Mouse (Mus musculus) hindbrain, embryonic 10.5 days (tissue): ENCODE data around the gene LTO1. TPM values are rescaled to one million over a fixed set of nuclear protein-coding genes. Genes with fewer than 3 reads are reported as not detected.
A peak's percentile ranks its signal among the peaks of the same experiment; 100 is the strongest.
"Not testable (repeated sequence)": the region's sequence is repeated elsewhere in the genome, so short reads cannot be mapped to it uniquely, and the experiment has no call there.

Source experiments
- DNase-seq: peaks from one replicate; pipeline ENCODE4 v3.0.0-alpha.2; 2017; ENCODE audit warnings: low spot score
- H3K27ac ChIP-seq: fragments of 300-500 bp; sonication (generic); 2 replicates; pipeline ENCODE4 v1.5.1; 2016; ENCODE audit warnings: mild to moderate bottlenecking, moderate library complexity
- H3K27me3 ChIP-seq: fragments of 300-500 bp; sonication (generic); 2 replicates; pipeline ENCODE4 v1.6.1; 2016; ENCODE audit warnings: mild to moderate bottlenecking; ENCODE audit not compliant: poor library complexity, insufficient read depth, severe bottlenecking
- H3K36me3 ChIP-seq: fragments of 300-500 bp; sonication (generic); 2 replicates; pipeline ENCODE4 v1.6.1; 2016; ENCODE audit warnings: mild to moderate bottlenecking, moderate library complexity
- H3K4me1 ChIP-seq: fragments of 300-500 bp; sonication (generic); replicated peaks from 2 replicates; pipeline ENCODE4 v1.6.1; 2016; ENCODE audit warnings: mild to moderate bottlenecking
- H3K4me3 ChIP-seq: fragments of 300-500 bp; sonication (generic); 2 replicates; pipeline ENCODE4 v1.5.1; 2016; ENCODE audit warnings: mild to moderate bottlenecking, moderate library complexity
- H3K9me3 ChIP-seq: fragments of 300-500 bp; sonication (generic); 2 replicates; pipeline ENCODE4 v1.6.1; 2016; ENCODE audit warnings: mild to moderate bottlenecking, moderate library complexity
- WGBS: fragments of 180-500 bp; shearing (Covaris S2); methylation state at CpG from one replicate; pipeline ENCODE4 v1.1.7; 2016; 5-methylcytosine and 5-hydroxymethylcytosine counted together
- polyA plus RNA-seq: library from polyadenylated mRNA; unstranded; fragments of >200 nt; fragmentation: Nextera tagmentation; extraction: Ambion mirVana; gene quantifications from 2 replicates; pipeline ENCODE4 v1.2.1, GENCODE M21; 2016

Gene LTO1
- 30.5 and 33.0 TPM in 2 replicates for polyA plus RNA-seq

DNA sequence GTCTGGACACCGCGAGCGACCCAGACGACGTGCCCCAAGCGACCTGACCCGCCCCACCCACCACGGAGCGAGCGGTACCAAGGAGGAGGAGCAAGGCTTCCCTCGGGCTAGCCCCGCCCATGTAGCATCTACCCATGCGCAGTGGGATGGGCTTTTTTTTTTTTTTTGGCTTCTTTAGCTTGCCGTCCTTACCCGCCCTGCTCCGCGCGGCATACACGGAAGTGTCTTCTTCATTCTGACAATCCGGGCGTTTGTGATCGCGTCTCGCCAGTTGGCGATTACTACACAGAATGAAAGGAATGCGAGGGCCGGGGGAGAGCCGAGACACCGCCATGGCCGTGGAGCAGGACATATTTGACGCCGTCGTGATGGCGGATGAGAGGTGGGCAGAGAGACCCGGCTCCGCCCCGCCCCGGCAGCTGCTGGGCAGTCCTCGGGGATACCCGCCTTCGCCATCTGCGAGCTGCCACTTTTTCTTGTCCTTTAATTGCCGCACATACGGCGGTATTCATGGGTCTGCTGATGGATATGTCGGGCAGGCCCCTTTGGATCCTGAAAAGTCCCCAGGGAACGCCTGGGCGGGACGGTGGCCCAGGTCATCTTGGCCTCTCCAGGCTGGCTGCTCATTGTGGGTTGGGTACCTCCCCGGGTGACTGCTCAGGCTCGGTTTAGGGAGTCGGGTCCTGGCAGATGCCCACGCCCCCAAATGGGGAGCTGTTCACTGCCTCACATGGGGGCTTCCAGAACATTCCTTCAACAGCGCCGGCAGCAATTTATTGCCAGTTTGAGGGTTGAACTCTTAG, at the start of gene LTO1:
TSS of gene LTO1 (plus strand) at position 153 of the 803 bp plus-strand sequence.
- Histone ChIP-seq H3K27ac (peak within 1 kb of the TSS; percentile 89), H3K4me3 (peak within 1 kb of the TSS; percentile 76), H3K36me3 (peaks cover 35% of the 10 kb centered on the region), H3K27me3 (no peaks in the 10 kb centered on the region), H3K9me3 (no peaks in the 10 kb centered on the region), H3K4me1 (peaks cover 15% of the 10 kb centered on the region)
- DNase-seq, result peak; percentile 94
- WGBS, result under 1% methylated on average over 55 of the region's 55 CpGs

DNA sequence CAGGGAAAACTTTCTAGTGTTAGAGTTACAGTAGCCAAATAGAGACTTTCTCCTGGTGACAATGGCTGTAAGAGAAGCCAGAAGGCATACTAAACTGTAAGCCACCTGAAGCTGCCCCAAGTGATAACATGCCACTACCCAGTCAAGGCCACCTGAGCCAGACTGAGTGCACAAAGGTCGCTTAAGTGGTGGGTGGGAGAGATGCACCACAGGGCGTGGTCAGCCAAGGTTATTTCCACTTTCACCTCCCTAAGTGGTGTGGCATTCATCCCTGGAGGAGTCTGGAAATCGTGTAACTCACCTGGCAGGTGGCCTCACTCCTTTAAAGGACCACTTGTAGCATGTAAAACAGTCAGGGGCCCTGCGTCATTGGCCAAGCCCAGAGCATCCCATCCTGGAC, 47.7 kb upstream of the LTO1 start:
- Histone ChIP-seq H3K27me3 (peaks cover 62% of the 10 kb centered on the region), H3K9me3 (no peaks in the 10 kb centered on the region), H3K27ac (no peak overlapping the region), H3K4me1 (peaks cover 16% of the 10 kb centered on the region), H3K36me3 (no peaks in the 10 kb centered on the region), H3K4me3 (no peak overlapping the region)
- DNase-seq, result no peak
- 65% methylated on average over 4 of the region's 4 CpGs for WGBS

GRCm38 (mm10) chr7:144867602-144868001, 47.3 kb upstream of the LTO1 start:
- 79% methylated on average over 8 of the region's 8 CpGs for WGBS
- Histone ChIP-seq H3K27me3 (peaks cover 58% of the 10 kb centered on the region), H3K9me3 (no peaks in the 10 kb centered on the region), H3K27ac (no peak overlapping the region), H3K36me3 (no peaks in the 10 kb centered on the region), H3K4me1 (peaks cover 11% of the 10 kb centered on the region), H3K4me3 (no peak overlapping the region)
- DNase-seq, result no peak

DNA sequence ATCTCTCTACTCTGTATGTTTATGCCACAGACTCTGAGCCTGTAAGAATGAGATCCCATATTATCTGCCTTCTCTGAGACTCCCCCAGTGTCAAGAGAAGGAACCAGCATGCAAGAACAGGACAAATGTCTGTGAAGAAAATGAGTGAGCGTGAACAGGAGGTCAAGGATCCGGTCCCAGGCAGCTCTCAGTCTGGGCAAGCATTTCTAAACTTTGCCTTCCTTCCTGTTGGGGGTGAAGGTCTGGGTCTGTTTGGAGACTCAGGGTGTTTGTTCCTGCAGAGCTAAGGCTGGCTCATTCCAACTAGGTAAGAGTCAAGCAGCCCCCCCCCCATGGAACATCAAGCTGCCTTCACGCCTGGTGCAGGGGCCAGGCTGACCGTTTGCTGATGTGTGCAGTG, 42.5 kb upstream of the LTO1 start:
- Histone ChIP-seq H3K27me3 (peaks cover 39% of the 10 kb centered on the region), H3K4me1 (peaks cover 27% of the 10 kb centered on the region), H3K4me3 (no peak overlapping the region), H3K27ac (0 out of 2 replicates have a peak overlapping the region, but pooled peaks have one; percentile 6), H3K36me3 (no peaks in the 10 kb centered on the region), H3K9me3 (no peaks in the 10 kb centered on the region)
- 68% methylated on average over 4 of the region's 4 CpGs for WGBS
- DNase-seq, result no peak

DNA sequence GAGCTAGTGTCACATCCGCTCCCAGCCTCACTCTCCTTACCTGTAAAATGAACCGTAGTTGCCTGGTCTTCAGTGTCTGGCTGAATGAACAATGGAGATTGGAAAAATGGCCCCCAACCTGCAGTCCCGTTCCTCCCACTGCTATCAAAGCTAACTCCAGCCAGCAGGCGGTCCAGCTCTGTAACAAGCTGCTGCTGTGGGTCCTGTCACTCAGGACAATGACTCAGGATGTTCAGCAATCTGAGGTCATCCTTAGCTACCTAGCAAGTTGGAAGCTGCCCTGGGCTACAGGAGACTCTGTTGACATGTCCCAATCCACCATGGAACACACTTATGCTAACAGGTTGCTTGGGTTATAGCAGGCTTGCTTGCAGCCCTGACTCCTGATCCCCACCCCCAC, 41.7 kb upstream of the LTO1 start:
- H3K27ac ChIP-seq, result no peak overlapping the region
- H3K4me1 ChIP-seq, result peaks cover 27% of the 10 kb centered on the region
- peaks cover 41% of the 10 kb centered on the region for H3K27me3 ChIP-seq
- no peak for DNase-seq
- no peaks in the 10 kb centered on the region for H3K9me3 ChIP-seq
- 61% methylated on average over 4 of the region's 4 CpGs for WGBS
- no peak overlapping the region for H3K4me3 ChIP-seq
- no peaks in the 10 kb centered on the region for H3K36me3 ChIP-seq

GRCm38 (mm10) chr7:144874226-144874625, 40.7 kb upstream of the LTO1 start:
- no peaks in the 10 kb centered on the region for H3K36me3 ChIP-seq
- H3K27ac ChIP-seq, result no peak overlapping the region
- peaks cover 41% of the 10 kb centered on the region for H3K27me3 ChIP-seq
- H3K4me3 ChIP-seq, result no peak overlapping the region
- peaks cover 27% of the 10 kb centered on the region for H3K4me1 ChIP-seq
- DNase-seq, result no peak
- no peaks in the 10 kb centered on the region for H3K9me3 ChIP-seq
- WGBS, result 71% methylated on average over 4 of the region's 4 CpGs

DNA sequence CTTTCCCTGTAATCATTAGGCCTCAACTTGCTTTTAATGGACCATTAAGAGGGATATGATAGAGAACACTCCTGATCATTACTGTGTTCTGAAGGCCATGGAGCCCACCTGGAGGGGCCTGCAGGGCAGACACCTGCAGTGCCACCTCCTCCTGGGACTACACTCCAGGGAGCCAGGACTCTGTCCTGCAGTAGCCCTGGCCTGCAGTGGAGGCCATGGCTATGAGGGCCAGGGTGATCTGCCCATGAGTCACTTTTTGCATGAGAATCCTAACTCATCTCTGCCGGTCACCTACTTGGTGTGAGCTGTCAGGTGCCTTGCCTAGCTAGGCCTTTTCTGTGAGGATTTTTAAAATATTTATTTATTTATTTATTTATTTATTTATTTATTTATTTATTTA, 36.5 kb upstream of the LTO1 start:
- 94% methylated on average over 1 of the region's 1 CpGs for WGBS
- H3K4me3 ChIP-seq, result no peak overlapping the region
- DNase-seq, result no peak
- no peak overlapping the region for H3K27ac ChIP-seq
- no peaks in the 10 kb centered on the region for H3K9me3 ChIP-seq
- peaks cover 37% of the 10 kb centered on the region for H3K27me3 ChIP-seq
- peaks cover 20% of the 10 kb centered on the region for H3K4me1 ChIP-seq
- H3K36me3 ChIP-seq, result no peaks in the 10 kb centered on the region

- Histone ChIP-seq H3K9me3 (no peaks in the 10 kb centered on the region), H3K4me3 (no peak overlapping the region), H3K4me1 (peaks cover 4% of the 10 kb centered on the region; the same call in 1 of the 2 replicates), H3K27me3 (peaks cover 6% of the 10 kb centered on the region; the same call in 1 of the 2 replicates), H3K36me3 (no peaks in the 10 kb centered on the region), H3K27ac (peak overlapping the region; percentile 16; the same call in 1 of the 2 replicates)
- DNase-seq, result no peak
- 56% methylated on average over 2 of the region's 2 CpGs for WGBS
Observed at GRCm38 (mm10) chr7:144883106-144883505, 31.8 kb upstream of the LTO1 start.

DNA sequence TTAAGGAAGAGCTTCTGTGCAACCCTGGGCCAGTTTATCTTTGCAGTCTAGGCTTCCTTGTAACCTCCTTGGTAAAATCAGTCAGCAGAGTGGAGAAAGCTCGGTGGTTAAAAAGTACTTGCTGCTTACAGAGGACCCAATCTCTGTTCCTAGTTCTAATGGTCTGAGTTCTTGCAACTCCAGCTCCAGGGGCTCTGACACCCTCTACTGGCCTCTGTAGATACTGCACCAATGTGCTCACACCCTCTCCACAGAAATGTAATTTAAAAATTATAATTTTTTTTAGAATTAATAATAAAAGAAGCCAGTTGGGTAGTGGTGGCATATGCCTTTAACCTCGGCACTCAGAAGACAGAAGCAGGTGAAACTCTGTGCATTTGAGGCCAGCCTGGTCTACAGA, 27.2 kb upstream of the LTO1 start:
- no peak for DNase-seq
- Histone ChIP-seq H3K4me1 (peaks cover 26% of the 10 kb centered on the region), H3K27me3 (peaks cover 35% of the 10 kb centered on the region), H3K27ac (no peak overlapping the region), H3K9me3 (no peaks in the 10 kb centered on the region), H3K36me3 (no peaks in the 10 kb centered on the region), H3K4me3 (no peak overlapping the region)
- WGBS, result 82% methylated on average over 2 of the region's 2 CpGs

DNA sequence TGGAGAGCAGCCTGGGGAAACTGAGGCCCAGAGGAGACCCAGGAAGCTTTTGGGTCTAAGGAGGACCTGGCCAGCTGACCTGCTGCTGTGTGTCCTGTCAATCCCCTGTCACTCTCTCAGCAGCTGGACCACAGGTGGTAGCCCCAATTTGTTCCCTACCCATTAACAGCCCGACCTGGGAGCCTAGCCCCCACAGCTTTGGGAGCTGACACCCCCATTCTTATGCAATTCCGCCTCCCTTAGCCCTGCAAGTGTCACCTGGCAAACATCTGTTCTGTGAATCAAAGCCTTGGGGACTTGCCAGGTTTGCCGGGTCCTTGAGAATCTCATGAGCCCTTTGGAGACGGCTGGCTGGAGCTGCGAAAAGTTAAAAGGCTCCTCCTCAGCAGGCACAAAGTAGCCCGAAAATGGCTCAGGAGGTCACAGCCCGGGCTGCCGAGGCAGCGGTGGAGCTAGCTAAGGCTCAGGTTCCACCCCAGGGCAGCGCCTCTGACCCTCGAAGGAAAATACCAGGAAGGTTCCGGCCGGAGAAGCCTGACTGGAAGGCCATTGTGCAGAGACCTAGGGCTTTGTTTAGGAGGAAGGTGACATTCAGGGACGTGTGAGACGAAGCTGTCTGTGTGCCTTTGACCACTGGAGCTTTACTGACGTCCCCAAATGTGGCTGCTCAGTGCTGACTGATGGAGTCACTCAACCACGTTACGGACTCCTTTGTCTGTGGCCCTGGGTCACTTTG, 26.2 kb upstream of the LTO1 start:
- peaks cover 35% of the 10 kb centered on the region for H3K27me3 ChIP-seq
- peaks cover 22% of the 10 kb centered on the region for H3K4me1 ChIP-seq
- 2% methylated on average over 18 of the region's 18 CpGs for WGBS
- peak; percentile 55 for DNase-seq
- H3K36me3 ChIP-seq, result no peaks in the 10 kb centered on the region
- H3K4me3 ChIP-seq, result 0 out of 2 replicates have a peak overlapping the region, but pooled peaks have one; percentile 2
- H3K27ac ChIP-seq, result peak overlapping the region; percentile 64; the same call in 1 of the 2 replicates
- H3K9me3 ChIP-seq, result no peaks in the 10 kb centered on the region

- H3K9me3 ChIP-seq, H3K27ac ChIP-seq, H3K4me3 ChIP-seq, H3K36me3 ChIP-seq, DNase-seq: not testable (repeated sequence)
- H3K4me1 ChIP-seq, result peaks cover 35% of the 10 kb centered on the region
- H3K27me3 ChIP-seq, result peaks cover 48% of the 10 kb centered on the region
- 93% methylated on average over 1 of the region's 1 CpGs for WGBS
Observed at GRCm38 (mm10) chr7:144890661-144891060, 24.2 kb upstream of the LTO1 start.

- Histone ChIP-seq H3K27ac (peak overlapping the region; percentile 2; the same call in 1 of the 2 replicates), H3K4me1 (peaks cover 47% of the 10 kb centered on the region), H3K27me3 (peaks cover 60% of the 10 kb centered on the region), H3K4me3 (no peak overlapping the region), H3K36me3 (no peaks in the 10 kb centered on the region), H3K9me3 (no peaks in the 10 kb centered on the region)
- WGBS, result 68% methylated on average over 2 of the region's 2 CpGs
- DNase-seq, result no peak
Observed at GRCm38 (mm10) chr7:144891863-144892262, 23.0 kb upstream of the LTO1 start.

GRCm38 (mm10) chr7:144892322-144892721, 22.6 kb upstream of the LTO1 start:
- 47% methylated on average over 6 of the region's 6 CpGs for WGBS
- H3K4me3 ChIP-seq, result no peak overlapping the region
- no peaks in the 10 kb centered on the region for H3K9me3 ChIP-seq
- no peak for DNase-seq
- H3K4me1 ChIP-seq, result peaks cover 52% of the 10 kb centered on the region
- H3K27me3 ChIP-seq, result peaks cover 64% of the 10 kb centered on the region
- no peaks in the 10 kb centered on the region for H3K36me3 ChIP-seq
- H3K27ac ChIP-seq, result peak overlapping the region; percentile 2; the same call in 1 of the 2 replicates
